Comparison of ENCODE assay signal across 10 mouse cellular contexts in the genomic region with DNA sequence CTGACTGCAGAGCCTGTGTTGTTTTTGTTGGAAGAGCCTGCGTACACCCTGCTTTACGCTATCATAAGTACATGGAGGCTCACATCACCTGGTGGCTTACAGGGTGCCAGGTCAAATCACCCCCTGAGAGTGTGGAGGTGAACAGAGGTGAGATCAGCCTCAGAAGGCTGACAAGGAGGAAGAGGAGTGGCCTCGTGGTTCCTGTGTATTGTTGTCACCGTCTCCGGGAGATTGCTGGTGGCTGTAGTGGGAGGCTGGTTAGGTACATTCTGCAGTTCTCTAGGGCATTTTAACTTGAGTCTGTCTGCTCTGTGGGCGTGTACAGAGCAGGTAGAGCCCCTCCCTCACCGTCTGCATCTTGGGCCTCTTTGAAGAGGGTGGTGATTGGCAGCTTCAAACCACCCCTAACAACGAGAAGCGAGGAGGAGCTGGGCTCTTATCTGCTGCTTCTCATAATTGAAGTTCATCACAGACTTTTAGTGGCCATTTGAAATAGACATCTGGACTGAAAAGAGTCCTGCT. TPM values are rescaled to one million over a fixed set of nuclear protein-coding genes. Genes with fewer than 3 reads are reported as not detected.
A peak's percentile ranks its signal among the peaks of the same experiment; 100 is the strongest.
DNase-seq lines count a peak whose midpoint lies in the region; ATAC-seq lines count a peak whose summit lies in the region.
"Had no signal": no experiment of that assay in that cellular context is flagged by ENCODE, and none has a peak within 500 bp of the region (broad histone marks: within the 10 kb centered on the region; RNA-seq: fewer than 3 reads in every experiment).

No protein-coding gene starts in this region.

- H3K4me3 ChIP-seq in heart, embryonic 11.5 days (ENCODE audit: low read depth, low read length) = no peak overlapping the region
- no peak overlapping the region for H3K4me3 ChIP-seq in lung, embryonic 16.5 days (ENCODE audit: low read length)
- H3K4me3 ChIP-seq in hindbrain, embryonic 13.5 days = no peak overlapping the region
- H3K4me3 ChIP-seq in stomach, embryonic 16.5 days (replicated peaks; ENCODE audit: low read length) = no peak overlapping the region

- H3K36me3 ChIP-seq in heart, embryonic 11.5 days (ENCODE audit: control insufficient read depth, insufficient read depth, low read length) = no peaks in the 10 kb centered on the region
- H3K36me3 ChIP-seq in lung, embryonic 16.5 days (ENCODE audit: control insufficient read depth, insufficient read depth, low read length) = no peaks in the 10 kb centered on the region
- no peaks in the 10 kb centered on the region for H3K36me3 ChIP-seq in hindbrain, embryonic 13.5 days
- no peaks in the 10 kb centered on the region for H3K36me3 ChIP-seq in stomach, embryonic 16.5 days (ENCODE audit: control insufficient read depth, insufficient read depth, low read length)

- no peak overlapping the region for H3K9ac ChIP-seq in heart, embryonic 11.5 days (ENCODE audit: low read depth, low read length)
- H3K9ac ChIP-seq in lung, embryonic 16.5 days (ENCODE audit: low read length) = no peak overlapping the region
- no peak overlapping the region for H3K9ac ChIP-seq in hindbrain, embryonic 13.5 days
- H3K9ac ChIP-seq in stomach, embryonic 16.5 days (ENCODE audit: low read length) = no peak overlapping the region

- peaks cover 7% of the 10 kb centered on the region for H3K4me1 ChIP-seq in heart, embryonic 11.5 days (ENCODE audit: control insufficient read depth, insufficient read depth, low read length)
- H3K4me1 ChIP-seq in lung, embryonic 16.5 days (replicated peaks; ENCODE audit: control insufficient read depth, insufficient read depth, low read length) = peaks cover 7% of the 10 kb centered on the region
- H3K4me1 ChIP-seq in hindbrain, embryonic 13.5 days (replicated peaks) = peaks cover 17% of the 10 kb centered on the region
- H3K4me1 ChIP-seq in stomach, embryonic 16.5 days (ENCODE audit: control insufficient read depth, insufficient read depth, low read length) = peaks cover 15% of the 10 kb centered on the region

- H3K4me2 ChIP-seq in heart, embryonic 11.5 days = 0 out of 2 replicates have a peak overlapping the region, but pooled peaks have one; percentile 0
- no peak overlapping the region for H3K4me2 ChIP-seq in lung, embryonic 16.5 days (ENCODE audit: low read depth, low read length)
- H3K4me2 ChIP-seq in hindbrain, embryonic 13.5 days = no peak overlapping the region
- H3K4me2 ChIP-seq in stomach, embryonic 16.5 days (ENCODE audit: low read depth, low read length) = no peak overlapping the region

- DNase-seq in heart, postnatal 10 days = no peak
- DNase-seq in lung, postnatal 25 days (ENCODE audit: low spot score) = no peak
- no peak for DNase-seq in urinary bladder, postnatal 36 days (ENCODE audit: low spot score in 2 of 2)
- DNase-seq: lung, adult 2 months had no signal

- 30% methylated on average over 9 of the region's 9 CpGs for WGBS in heart, embryonic 11.5 days (ENCODE audit: insufficient replicate concordance)
- WGBS in lung, embryonic 16.5 days = 42% methylated on average over 9 of the region's 9 CpGs
- 58% methylated on average over 9 of the region's 9 CpGs for WGBS in hindbrain, embryonic 13.5 days
- WGBS in stomach, embryonic 16.5 days = 39% methylated on average over 9 of the region's 9 CpGs

- H3K9me3 ChIP-seq in heart, embryonic 11.5 days (replicated peaks; ENCODE audit: control insufficient read depth, low read length) = no peaks in the 10 kb centered on the region
- no peaks in the 10 kb centered on the region for H3K9me3 ChIP-seq in lung, embryonic 16.5 days (ENCODE audit: control insufficient read depth, low read length)
- no peaks in the 10 kb centered on the region for H3K9me3 ChIP-seq in hindbrain, embryonic 13.5 days
- no peaks in the 10 kb centered on the region for H3K9me3 ChIP-seq in stomach, embryonic 16.5 days (replicated peaks; ENCODE audit: control insufficient read depth, low read length)

- no peak overlapping the region for H3K27ac ChIP-seq in heart, embryonic 11.5 days (ENCODE audit: low read depth, low read length)
- no peak overlapping the region; the same call in 1 of the 2 replicates for H3K27ac ChIP-seq in lung, embryonic 16.5 days (ENCODE audit: low read length)
- peak overlapping the region; percentile 40; the same call in 1 of the 2 replicates for H3K27ac ChIP-seq in hindbrain, embryonic 13.5 days
- peak overlapping the region; percentile 51; the same call in 1 of the 2 replicates for H3K27ac ChIP-seq in stomach, embryonic 16.5 days (ENCODE audit: low read length)

- peak; percentile 52; the same call in 1 of the 2 replicates for ATAC-seq in heart, embryonic 11.5 days (replicated peaks; ENCODE audit: insufficient number of reproducible peaks, low FRiP score, low TSS enrichment)
- 0 out of 2 replicates have a peak, but pooled peaks have one; percentile 16 for ATAC-seq in lung, embryonic 16.5 days (ENCODE audit: low read depth)
- peak; percentile 46 for ATAC-seq in hindbrain, embryonic 13.5 days (ENCODE audit: low FRiP score)
- ATAC-seq in stomach, embryonic 16.5 days (ENCODE audit: insufficient read depth, low FRiP score) = peak; percentile 33; the same call in 1 of the 2 replicates
- no peak for ATAC-seq in megakaryocyte progenitor cell, adult 5-6 weeks (replicated peaks; ENCODE audit: poor library complexity)
- ATAC-seq: intestine, embryonic 16.5 days had no signal

- H3K27me3 ChIP-seq in heart, embryonic 11.5 days (ENCODE audit: control insufficient read depth, insufficient read depth, low read length) = no peaks in the 10 kb centered on the region
- no peaks in the 10 kb centered on the region for H3K27me3 ChIP-seq in lung, embryonic 16.5 days (ENCODE audit: control insufficient read depth, insufficient read depth, low read depth, low read length)
- no peaks in the 10 kb centered on the region for H3K27me3 ChIP-seq in hindbrain, embryonic 13.5 days
- no peaks in the 10 kb centered on the region for H3K27me3 ChIP-seq in stomach, embryonic 16.5 days (ENCODE audit: control insufficient read depth, insufficient read depth, low read length)

- intact Hi-C loops in heart, postnatal 10 days (cut with DNase I) = no loop called here

RNA-seq across cellular contexts. Expression of gene Tenm4, which starts 59.7 kb away (rescaled TPM):
- 9.4 and 11.4 TPM in 2 replicates for polyA plus RNA-seq in heart, embryonic 11.5 days (2014; fragmentation: Nextera tagmentation; extraction: Ambion mirVana)
- 1 to 10 TPM; 4.2 to 5.0 TPM for total RNA-seq in heart, postnatal 10 days (2021)
- polyA plus RNA-seq in lung, embryonic 16.5 days (2015; fragmentation: Nextera tagmentation; extraction: Ambion mirVana) = 17.7 and 18.5 TPM in 2 replicates
- polyA plus RNA-seq in hindbrain, embryonic 13.5 days (2015; fragmentation: Nextera tagmentation; extraction: Ambion mirVana) = 33.1 and 33.3 TPM in 2 replicates
- polyA plus RNA-seq in stomach, embryonic 16.5 days (2015; fragmentation: Nextera tagmentation; extraction: Ambion mirVana) = 18.8 and 22.7 TPM in 2 replicates
- total RNA-seq in megakaryocyte progenitor cell, adult 5-6 weeks (2015) = not detected in 2 replicates
- not detected in 2 replicates for total RNA-seq in megakaryocyte progenitor cell, adult 5-6 weeks (2017)

Comparison
In these comparisons a context has a peak if more than half of its experiments do, and no peak if none do; other contexts are left out.
1. H3K27ac ChIP-seq: peak in hindbrain, embryonic 13.5 days (single experiment) and stomach, embryonic 16.5 days (single experiment); none in heart, embryonic 11.5 days (single experiment) and lung, embryonic 16.5 days (single experiment).